Mouse (Mus musculus) adrenal gland (tissue): ENCODE data around the gene Bahd1.

Source experiments
- intact Hi-C: fragments of 180-260 bp; cut with DNase I; formaldehyde crosslinking; loops from one replicate; pipeline ENCODE4 v1.15.1; 2025
- long read RNA-seq, 2 experiments: library from polyadenylated mRNA; unstranded; transcript quantifications; one replicate each; pipeline ENCODE4 v2.0.0; 2020; ENCODE audit warnings: borderline replicate concordance in 1 of 2; ENCODE audit not compliant: insufficient replicate concordance in 1 of 2

Gene Bahd1
- long read RNA-seq, experiment 1, partial matches to known transcripts, result 0 of 4 reads
- long read RNA-seq, experiment 1, other reads (novel, unspliced or antisense), result 4 of 4 reads
- long read RNA-seq, experiment 2, partial matches to known transcripts, result 2 of 3 reads
- long read RNA-seq, experiment 2, other reads (novel, unspliced or antisense), result 1 of 3 reads

- intact Hi-C loops, result loop anchor here (5.0 kb wide), 1 partner anchor 72 kb away; no protein-coding TSS in a partner anchor
These were observed at the start of gene Bahd1 for GRCm38 (mm10) chr2:118899981-118900825. Gene Bahd1, plus strand, starts transcription at chr2:118900377.

GRCm38 (mm10) chr2:118851756-118852155 is 48.4 kb upstream of the Bahd1 start:
- intact Hi-C loops, result no loop called here

- intact Hi-C loops, result no loop called here
These were observed 38.5 kb upstream of the Bahd1 start, which contains the start of gene Ivd for GRCm38 (mm10) chr2:118861454-118862339. Gene Ivd, plus strand, starts transcription at chr2:118861954.

GRCm38 (mm10) chr2:118862340-118862675 is 37.9 kb upstream of the Bahd1 start:
- intact Hi-C loops, result no loop called here

GRCm38 (mm10) chr2:118870601-118871000 is 29.6 kb upstream of the Bahd1 start:
- intact Hi-C loops, result no loop called here

- intact Hi-C loops, result no loop called here
These were observed 29.1 kb upstream of the Bahd1 start for GRCm38 (mm10) chr2:118871032-118871431.

GRCm38 (mm10) chr2:118873018-118873417 is 27.2 kb upstream of the Bahd1 start:
- intact Hi-C loops, result no loop called here

- intact Hi-C loops, result no loop called here
These were observed 26.2 kb upstream of the Bahd1 start for GRCm38 (mm10) chr2:118873890-118874430.

GRCm38 (mm10) chr2:118875316-118875715 is 24.9 kb upstream of the Bahd1 start:
- intact Hi-C loops, result no loop called here

GRCm38 (mm10) chr2:118876453-118876852 is 23.7 kb upstream of the Bahd1 start:
- intact Hi-C loops, result no loop called here

- intact Hi-C loops, result loop anchor here (5.0 kb wide), 3 partner anchors 89 to 244 kb away; no protein-coding TSS in a partner anchor
These were observed 19.2 kb upstream of the Bahd1 start for GRCm38 (mm10) chr2:118881019-118881418.

- intact Hi-C loops, result loop anchor here (2.0 to 5.0 kb wide), 4 partner anchors 90 to 245 kb away; no protein-coding TSS in a partner anchor
These were observed 18.2 kb upstream of the Bahd1 start for GRCm38 (mm10) chr2:118881956-118882355.

- intact Hi-C loops, result loop anchor here (2.0 to 5.0 kb wide), 4 partner anchors 91 to 246 kb away; no protein-coding TSS in a partner anchor
These were observed 17.1 kb upstream of the Bahd1 start for GRCm38 (mm10) chr2:118882840-118883679.

- intact Hi-C loops, result no loop called here
These were observed 12.7 kb upstream of the Bahd1 start for GRCm38 (mm10) chr2:118887440-118887839.

- intact Hi-C loops, result no loop called here
These were observed 12.2 kb upstream of the Bahd1 start for GRCm38 (mm10) chr2:118887845-118888548.

GRCm38 (mm10) chr2:118891173-118891572 is 9.0 kb upstream of the Bahd1 start:
- intact Hi-C loops, result no loop called here

- intact Hi-C loops, result no loop called here
These were observed 3.9 kb upstream of the Bahd1 start for GRCm38 (mm10) chr2:118895990-118896913.

GRCm38 (mm10) chr2:118896914-118897291 is 3.3 kb upstream of the Bahd1 start:
- intact Hi-C loops, result no loop called here

- intact Hi-C loops, result no loop called here
These were observed 2.8 kb upstream of the Bahd1 start for GRCm38 (mm10) chr2:118897392-118897791.
